Mouse (Mus musculus): ENCODE measurements at regions not wholly inside any gene's neighbourhood (a gene's known extent, or its start where the extent isn't known, plus 50 kb on each side); places are given as distances from the start of the nearest gene placed in this dataset.

DNA sequence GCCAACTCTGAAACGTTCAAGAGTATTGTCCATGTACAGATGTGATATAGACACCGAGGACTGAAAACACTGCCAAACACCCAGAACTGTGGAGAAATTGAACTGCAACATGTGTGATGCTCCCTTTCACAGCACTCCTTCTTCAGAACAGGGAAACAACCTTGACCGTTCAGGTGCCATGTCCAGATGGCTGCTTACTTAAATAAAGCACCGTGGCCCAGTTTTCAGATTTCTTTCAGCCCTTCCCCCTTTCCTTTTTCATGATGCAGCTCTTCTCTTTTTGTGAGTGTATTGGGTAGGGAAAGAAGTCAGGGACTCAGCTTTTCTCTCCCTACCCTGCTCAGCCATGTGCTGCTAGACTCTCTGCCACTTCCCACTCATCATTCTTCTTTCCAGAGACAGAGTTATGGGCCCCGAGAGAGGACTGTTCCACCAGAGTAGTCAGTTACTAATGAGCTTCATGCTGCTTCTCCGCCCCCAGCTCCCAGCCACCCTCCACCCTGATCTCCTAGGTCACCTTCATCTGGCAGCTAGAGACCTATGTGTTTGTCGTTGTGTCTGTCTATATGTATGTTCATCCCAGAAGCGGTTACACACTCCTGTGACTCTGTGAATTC lies 74.3 kb upstream of the Astn2 start:
- no peak for DNase-seq (ENCODE audit: low spot score in 2 of 2)

Measured in spleen, postnatal 4 days (tissue).